Mouse (Mus musculus) liver, adult 2 months (tissue): ENCODE results near the gene Nkiras2. TPM values are rescaled to one million over a fixed set of nuclear protein-coding genes. Genes with fewer than 3 reads are reported as not detected.
"Not testable (repeated sequence)": the region's sequence is repeated elsewhere in the genome, so short reads cannot be mapped to it uniquely, and the experiment has no call there.

ENCODE experiments used
- DNase-seq: peaks from one replicate; pipeline ENCODE4 v3.0.0-alpha.2; 2011; ENCODE audit warnings: low read depth, low spot score; ENCODE audit errors: extremely low read depth
- H3K27ac ChIP-seq: fragments of 200-500 bp; replicated peaks from 2 replicates; pipeline ENCODE4 v1.5.1; 2012; ENCODE audit warnings: low read depth, mild to moderate bottlenecking, control low read depth, inconsistent platforms, low read length; ENCODE audit not compliant: insufficient read depth
- H3K27me3 ChIP-seq: fragments of 200-500 bp; 2 replicates; pipeline ENCODE4 v1.6.1; 2012; ENCODE audit warnings: mild to moderate bottlenecking, moderate library complexity, low read length, inconsistent platforms; ENCODE audit not compliant: control insufficient read depth, insufficient read depth
- H3K36me3 ChIP-seq: fragments of 200-500 bp; 2 replicates; pipeline ENCODE4 v1.6.1; 2012; ENCODE audit warnings: low read length, inconsistent platforms; ENCODE audit not compliant: control insufficient read depth, insufficient read depth
- H3K4me1 ChIP-seq: fragments of 200-500 bp; 2 replicates; pipeline ENCODE4 v1.6.1; 2011; ENCODE audit warnings: low read length; ENCODE audit not compliant: control insufficient read depth, insufficient read depth
- H3K4me3 ChIP-seq: fragments of 200-500 bp; 2 replicates; pipeline ENCODE4 v1.5.1; 2011; ENCODE audit warnings: low read depth, mild to moderate bottlenecking, control low read depth, low read length, moderate library complexity; ENCODE audit not compliant: insufficient read depth
- H3K79me2 ChIP-seq: fragments of 200-500 bp; 2 replicates; pipeline ENCODE4 v1.6.1; 2012; ENCODE audit warnings: inconsistent platforms, mild to moderate bottlenecking, low read length, moderate library complexity; ENCODE audit not compliant: control insufficient read depth, insufficient read depth
- H3K9ac ChIP-seq: fragments of 200-500 bp; 2 replicates; pipeline ENCODE4 v1.6.1; 2012; ENCODE audit warnings: low read depth, mild to moderate bottlenecking, control low read depth, inconsistent platforms, low read length
- CTCF ChIP-seq: fragments of 200-500 bp; IDR thresholded peaks from 2 replicates; pipeline ENCODE4 v1.5.1; 2011; ENCODE audit warnings: low read depth, low read length, control low read depth
- POLR2A ChIP-seq: fragments of 200-500 bp; IDR thresholded peaks from 2 replicates; pipeline ENCODE4 v1.6.1; 2011; ENCODE audit warnings: low read length, control low read depth; ENCODE audit not compliant: insufficient read depth; ENCODE audit errors: extremely low read depth
- WGBS: fragments of 180-500 bp; shearing (Covaris S2); methylation state at CpG from one replicate; pipeline ENCODE4 v1.1.7; 2018; 5-methylcytosine and 5-hydroxymethylcytosine counted together
- polyA plus RNA-seq: library from polyadenylated mRNA; depleted of rRNA; stranded (reverse); fragments of >200 nt; gene quantifications from 2 replicates; pipeline ENCODE4 v1.2.3, GENCODE M21; 2012
- total RNA-seq: library from RNA; depleted of rRNA; stranded (reverse); fragments of >200 nt; gene quantifications from 2 replicates; pipeline ENCODE4 v1.2.3, GENCODE M21; 2014

Gene Nkiras2
- total and polyA plus RNA-seq, 2 experiments, result 13.7 to 32.0 TPM

DNA sequence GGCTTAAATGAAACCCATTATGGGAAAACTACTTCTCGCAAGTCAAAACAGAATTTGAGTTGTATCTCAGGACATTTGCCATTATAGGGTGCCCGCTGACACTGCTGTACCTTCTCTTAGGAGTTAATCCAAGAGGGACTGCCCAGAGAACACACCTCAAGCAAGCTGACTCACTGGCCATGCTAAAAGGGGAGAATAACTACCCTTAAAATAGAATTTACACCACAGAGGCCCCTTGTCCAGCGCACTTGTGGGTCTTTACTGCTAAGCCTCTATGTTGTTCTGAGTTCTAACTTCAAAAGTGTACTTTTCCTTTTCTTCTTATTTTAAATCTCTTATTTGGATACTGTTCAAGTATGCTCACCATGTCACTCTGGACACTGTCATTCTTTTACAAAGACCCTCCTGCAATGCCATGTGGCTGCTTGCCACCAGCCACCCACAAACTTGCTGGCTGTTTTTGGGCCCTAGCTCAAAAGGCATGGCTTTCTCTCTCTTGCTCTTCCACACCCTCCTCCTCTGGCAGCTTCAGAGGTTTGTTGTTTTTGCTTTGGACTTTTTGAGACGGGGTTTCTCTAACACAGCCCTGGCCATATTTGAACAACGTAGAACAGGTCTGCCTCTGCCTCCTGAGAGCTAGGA, 9.6 kb upstream of the Nkiras2 start:
- H3K4me1 ChIP-seq, result peaks cover 20% of the 10 kb centered on the region
- WGBS, result 62% methylated on average over 5 of the region's 5 CpGs
- no peak for TF ChIP-seq CTCF
- no peak for TF ChIP-seq POLR2A
- H3K27me3 ChIP-seq, result no peaks in the 10 kb centered on the region
- no peak overlapping the region for H3K9ac ChIP-seq
- DNase-seq, result peak; percentile 27
- peaks cover 2% of the 10 kb centered on the region; the same call in 1 of the 2 replicates for H3K36me3 ChIP-seq
- H3K79me2 ChIP-seq, result peaks cover 42% of the 10 kb centered on the region
- no peak overlapping the region for H3K4me3 ChIP-seq
- H3K27ac ChIP-seq, result peak overlapping the region; percentile 21; the same call in 1 of the 2 replicates

DNA sequence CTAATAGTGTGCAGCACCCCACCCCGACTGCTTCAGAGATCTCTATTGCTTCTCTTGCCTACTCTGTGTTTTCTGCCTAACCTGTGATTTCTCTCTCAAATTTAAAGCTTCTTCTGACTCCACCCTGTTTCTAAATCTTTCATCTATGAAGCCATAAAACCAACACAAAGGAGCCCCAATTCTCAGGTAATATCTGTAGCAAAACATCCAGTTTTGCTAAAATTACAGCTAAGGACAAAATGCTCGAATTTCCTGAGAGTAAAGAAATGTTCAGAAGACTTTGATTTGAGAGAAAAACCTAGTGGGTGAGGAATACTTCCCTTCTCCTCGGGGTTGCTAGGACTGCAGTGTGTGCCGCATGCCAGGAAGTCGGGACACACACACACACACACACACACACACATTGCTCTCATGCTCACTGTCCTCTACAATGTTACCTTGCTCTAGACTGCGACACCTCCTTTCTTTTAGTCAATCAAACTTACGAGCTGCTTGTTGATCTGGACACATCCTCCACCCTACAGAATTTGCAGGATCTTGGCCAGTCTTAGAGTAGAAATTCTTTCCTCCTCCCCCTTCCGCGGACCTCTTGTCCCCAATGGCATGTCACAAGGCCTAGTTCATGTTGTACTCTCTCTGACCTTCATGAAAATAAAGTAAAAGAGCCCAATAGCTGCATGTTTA, 8.9 kb upstream of the Nkiras2 start:
- Histone ChIP-seq H3K9ac (no peak overlapping the region), H3K36me3 (peaks cover 2% of the 10 kb centered on the region; the same call in 1 of the 2 replicates), H3K27ac (peak overlapping the region; percentile 21), H3K4me3 (no peak overlapping the region), H3K4me1 (peaks cover 20% of the 10 kb centered on the region), H3K79me2 (peaks cover 38% of the 10 kb centered on the region), H3K27me3 (no peaks in the 10 kb centered on the region)
- peak; percentile 64 for DNase-seq
- TF ChIP-seq POLR2A, result no peak
- no peak for TF ChIP-seq CTCF
- 36% methylated on average over 9 of the region's 9 CpGs for WGBS

GRCm38 (mm10) chr11:100611627-100612026, 7.4 kb upstream of the Nkiras2 start:
- Histone ChIP-seq H3K9ac (no peak overlapping the region), H3K27ac (no peak overlapping the region), H3K4me1 (peaks cover 18% of the 10 kb centered on the region), H3K36me3 (peaks cover 2% of the 10 kb centered on the region; the same call in 1 of the 2 replicates), H3K79me2 (peaks cover 36% of the 10 kb centered on the region), H3K27me3 (no peaks in the 10 kb centered on the region), H3K4me3 (no peak overlapping the region)
- no peak for DNase-seq
- 75% methylated on average over 6 of the region's 6 CpGs for WGBS
- TF ChIP-seq POLR2A (no peak), CTCF (peak; percentile 30; the same call in 1 of the 2 replicates)

GRCm38 (mm10) chr11:100613241-100613640, 5.8 kb upstream of the Nkiras2 start:
- peak; percentile 53 for DNase-seq
- H3K36me3 ChIP-seq, result no peaks in the 10 kb centered on the region

GRCm38 (mm10) chr11:100616332-100616731, 2.7 kb upstream of the Nkiras2 start:
- Histone ChIP-seq H3K4me3 (no peak overlapping the region), H3K36me3 (no peaks in the 10 kb centered on the region), H3K4me1 (peaks cover 8% of the 10 kb centered on the region), H3K27ac (no peak overlapping the region), H3K79me2 (peaks cover 34% of the 10 kb centered on the region), H3K9ac (no peak overlapping the region), H3K27me3 (no peaks in the 10 kb centered on the region)
- TF ChIP-seq POLR2A (no peak), CTCF (no peak)
- 90% methylated on average over 5 of the region's 5 CpGs for WGBS
- DNase-seq, result no peak

More at GRCm38 (mm10) chr11:100613241-100613640, 5.8 kb upstream of the Nkiras2 start:
- Histone ChIP-seq H3K27me3 (no peaks in the 10 kb centered on the region), H3K4me3 (no peak overlapping the region), H3K4me1 (peaks cover 22% of the 10 kb centered on the region), H3K9ac (no peak overlapping the region), H3K79me2 (peaks cover 30% of the 10 kb centered on the region), H3K27ac (no peak overlapping the region)
- 84% methylated on average over 3 of the region's 3 CpGs for WGBS
- TF ChIP-seq CTCF, result no peak
- no peak for TF ChIP-seq POLR2A

DNA sequence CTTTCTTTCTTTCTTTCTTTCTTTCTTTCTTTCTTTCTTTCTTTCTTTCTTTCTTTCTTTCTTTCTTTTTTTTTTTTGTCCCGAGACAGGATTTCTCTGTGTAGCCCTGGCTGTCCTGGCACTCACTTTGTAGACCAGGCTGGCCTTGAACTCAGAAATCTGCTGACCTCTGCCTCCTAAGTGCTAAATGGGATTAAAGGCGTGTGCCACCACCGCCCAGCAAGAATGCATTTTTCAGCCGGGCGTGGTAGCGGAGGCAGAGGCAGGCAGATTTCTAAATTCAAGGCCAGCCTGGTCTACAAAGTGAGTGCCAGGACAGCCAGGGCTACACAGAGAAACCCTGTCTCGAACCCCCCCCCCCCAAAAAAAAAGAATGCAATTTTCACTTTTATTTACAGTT, 2.2 kb upstream of the Nkiras2 start:
- H3K27me3 ChIP-seq, H3K4me1 ChIP-seq, H3K36me3 ChIP-seq, DNase-seq, H3K27ac ChIP-seq, H3K4me3 ChIP-seq, H3K9ac ChIP-seq: not testable (repeated sequence)
- 77% methylated on average over 7 of the region's 7 CpGs for WGBS
- H3K79me2 ChIP-seq, result peaks cover 34% of the 10 kb centered on the region
